Mouse (Mus musculus): ENCODE data around the gene Iqcf1.
"Not testable (repeated sequence)": the region's sequence is repeated elsewhere in the genome, so short reads cannot be mapped to it uniquely, and the experiment has no call there.

Iqcf1 gene

DNA sequence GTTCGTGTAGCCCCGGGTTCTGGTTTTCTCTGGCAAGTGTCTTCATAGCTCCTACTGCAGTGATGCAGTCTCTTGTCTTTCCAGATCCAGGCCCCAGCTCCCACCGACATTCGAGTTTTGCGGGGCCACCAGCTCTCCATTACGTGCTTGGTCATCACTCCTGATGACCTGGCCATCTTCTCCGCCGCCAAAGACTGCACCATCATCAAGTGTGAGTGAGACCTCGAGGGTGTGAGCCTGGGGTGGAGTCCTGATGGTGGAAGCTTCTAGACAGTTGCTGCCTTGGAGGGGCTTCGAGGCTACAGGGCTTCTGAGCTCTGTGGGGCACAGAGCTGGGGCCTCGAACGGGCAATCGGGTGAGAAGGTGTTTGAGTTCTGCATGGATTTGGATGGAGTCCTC, 18.1 kb upstream of the Iqcf1 start:
- DNase-seq (ENCODE audit: low spot score in 2 of 2), result no peak

DNA sequence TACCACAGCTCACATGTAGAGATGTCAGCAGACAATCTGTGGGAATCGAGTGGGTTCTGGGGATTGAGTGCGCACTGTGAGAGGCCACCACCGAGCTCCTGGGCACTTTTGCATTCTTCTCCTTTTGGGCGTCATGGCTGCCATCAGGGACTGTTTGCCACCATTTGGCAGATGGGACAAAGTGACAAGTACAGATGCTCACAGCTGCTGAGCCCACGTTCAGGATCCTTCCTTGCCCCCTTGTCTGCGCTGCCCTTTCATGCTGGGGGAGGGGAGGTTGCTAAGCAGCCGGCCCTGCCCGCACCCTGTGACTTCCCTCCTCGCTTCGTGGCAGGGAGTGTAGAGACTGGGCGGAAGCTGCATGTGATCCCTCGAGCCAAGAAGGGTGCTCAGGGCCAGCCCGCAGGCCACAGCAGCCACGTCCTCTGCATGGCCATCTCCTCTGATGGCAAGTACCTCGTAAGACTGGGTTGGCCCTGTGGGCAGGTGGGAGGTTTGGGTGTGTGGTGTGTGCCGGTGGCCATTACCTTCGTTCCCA, 17.1 kb upstream of the Iqcf1 start:
- no peak for DNase-seq (ENCODE audit: low spot score in 2 of 2)

DNA sequence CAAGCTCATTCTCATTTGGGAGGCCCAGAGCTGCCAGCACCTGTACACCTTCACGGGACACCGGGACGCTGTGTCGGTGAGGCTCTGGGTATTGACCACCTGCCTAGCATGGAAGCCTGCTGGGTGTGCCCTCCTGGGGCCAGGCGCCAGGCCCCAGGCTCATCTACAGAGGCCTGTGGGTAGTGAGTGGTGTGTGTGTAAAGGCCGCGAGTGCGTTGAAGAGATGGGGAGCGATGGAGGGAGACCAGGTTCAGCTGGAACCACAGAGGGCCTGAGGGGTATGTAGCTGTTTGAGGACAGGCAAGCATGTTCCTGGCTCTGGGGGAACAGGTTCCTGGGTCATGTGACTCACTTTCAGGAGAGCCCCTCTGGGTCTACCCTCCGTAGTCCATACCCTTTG, 16.6 kb upstream of the Iqcf1 start:
- no peak for DNase-seq (ENCODE audit: low spot score in 2 of 2)

DNA sequence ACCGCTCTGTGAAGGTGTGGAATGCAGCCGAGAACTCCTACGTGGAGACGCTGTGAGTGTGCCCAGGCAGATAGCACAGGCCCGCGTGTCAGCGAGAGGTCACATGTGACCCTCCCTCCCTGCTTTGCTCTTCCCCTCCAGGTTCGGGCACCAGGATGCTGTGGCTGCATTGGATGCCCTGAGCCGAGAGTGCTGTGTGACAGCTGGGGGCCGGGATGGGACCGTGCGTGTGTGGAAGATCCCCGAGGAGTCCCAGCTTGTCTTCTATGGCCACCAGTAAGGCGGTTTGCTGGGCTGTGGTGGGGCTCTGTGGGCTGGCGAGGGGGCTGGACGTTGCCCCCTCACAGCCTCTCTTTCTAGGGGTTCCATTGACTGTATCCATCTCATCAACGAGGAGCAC, 16.2 kb upstream of the Iqcf1 start:
- DNase-seq (ENCODE audit: low spot score in 2 of 2), result no peak

DNA sequence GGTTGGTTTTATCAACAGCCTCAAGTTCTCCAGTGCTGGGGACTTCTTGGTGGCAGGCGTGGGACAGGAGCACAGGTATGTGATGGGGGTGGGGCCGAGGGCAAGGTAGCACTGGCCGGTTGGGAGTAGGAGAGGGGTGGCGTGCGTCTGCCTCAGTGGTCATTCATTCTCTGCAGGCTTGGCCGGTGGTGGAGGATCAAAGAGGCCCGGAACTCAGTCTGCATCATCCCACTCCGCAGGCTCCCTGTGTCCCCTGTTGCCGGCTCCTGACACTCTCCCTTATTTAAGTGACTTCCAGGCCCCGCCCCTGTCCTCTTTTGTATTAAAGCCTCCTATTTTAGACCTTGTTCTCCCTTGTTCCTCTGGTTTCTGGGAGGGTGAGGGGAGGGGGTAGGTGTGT, 14.7 kb upstream of the Iqcf1 start:
- DNase-seq (ENCODE audit: low spot score in 2 of 2), result no peak

DNA sequence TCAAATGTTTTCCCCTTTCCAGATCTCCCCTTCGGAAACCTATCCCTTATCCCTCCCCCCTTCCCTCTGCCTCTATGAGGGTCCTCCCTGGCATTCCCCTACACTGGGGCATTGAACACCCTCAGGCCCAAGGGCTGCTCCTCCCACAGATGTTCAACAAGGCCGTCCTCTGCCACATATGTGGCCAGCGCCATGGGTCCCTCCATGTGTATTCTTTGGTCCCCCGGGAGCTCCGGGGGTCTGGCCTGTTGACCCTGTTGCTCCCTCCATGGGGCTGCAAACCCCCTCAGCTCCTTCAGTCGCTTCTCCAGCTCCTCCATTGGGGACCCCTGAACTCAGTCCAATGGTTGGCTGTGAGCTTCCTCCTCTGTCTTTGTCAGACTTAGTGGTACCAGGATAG, 12.2 kb upstream of the Iqcf1 start:
- not testable (repeated sequence) for DNase-seq (ENCODE audit: low spot score in 2 of 2)

DNA sequence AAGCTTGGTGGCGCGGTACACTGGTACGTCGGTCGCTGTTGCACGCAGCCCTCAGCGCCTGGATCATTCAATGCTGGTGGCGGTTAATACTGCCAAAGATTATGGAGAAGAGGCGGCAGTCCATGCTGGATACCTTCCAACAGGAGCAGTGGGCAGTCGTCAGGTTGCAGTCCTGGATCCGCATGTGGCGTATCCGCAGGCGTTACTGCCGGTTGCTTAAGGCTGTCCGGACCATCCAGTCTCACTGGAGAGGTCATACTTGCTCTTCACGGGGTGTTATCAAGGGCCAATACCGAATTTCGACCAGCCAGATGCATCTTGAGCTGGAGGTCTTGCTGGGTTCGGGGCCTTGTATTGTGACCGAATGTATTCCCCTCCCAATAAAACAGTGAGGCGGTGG, 2.1 kb downstream of the Iqcf1 start:
- no peak for DNase-seq (ENCODE audit: low spot score in 2 of 2)

DNA sequence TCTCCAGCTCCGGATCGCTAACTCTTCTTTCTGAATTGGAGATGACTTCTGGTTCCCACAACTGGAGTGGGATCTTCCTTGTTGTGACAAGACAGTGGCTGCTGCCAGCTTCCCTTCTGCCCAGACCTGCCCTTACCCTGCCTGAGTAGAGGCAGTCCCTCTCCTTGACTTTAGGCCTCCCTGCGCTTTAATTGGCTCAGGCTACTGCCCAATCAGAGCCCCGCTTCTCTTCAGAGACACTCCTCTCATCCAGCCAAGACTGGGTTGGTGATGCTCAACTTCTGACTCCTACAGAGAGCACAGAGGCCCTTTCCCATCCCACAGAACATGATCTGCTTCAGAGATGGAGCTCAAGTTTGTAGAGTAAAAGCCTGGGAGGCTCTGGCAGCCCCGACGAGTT, 4.5 kb downstream of the Iqcf1 start:
- no peak for DNase-seq (ENCODE audit: low spot score in 2 of 2)

DNA sequence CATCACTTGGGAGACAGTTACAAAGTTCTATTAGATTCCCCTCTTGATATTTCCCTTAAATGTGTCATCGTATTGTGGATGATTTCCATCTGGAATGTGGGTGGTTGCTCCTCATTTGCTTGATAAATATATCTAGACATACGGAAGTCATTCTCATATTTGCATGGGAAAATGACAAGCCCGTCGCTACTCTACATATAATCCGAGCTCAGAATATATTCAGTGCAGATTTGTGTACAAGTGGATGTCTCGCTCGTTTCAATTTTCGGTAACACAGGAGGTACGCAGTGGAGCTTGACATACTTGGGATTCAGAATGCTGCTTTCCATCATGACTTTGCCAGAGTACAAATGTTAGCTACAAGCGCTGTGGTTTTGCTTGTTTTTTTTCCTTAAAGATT, 9.6 kb downstream of the Iqcf1 start:
- no peak for DNase-seq (ENCODE audit: low spot score in 2 of 2)

DNA sequence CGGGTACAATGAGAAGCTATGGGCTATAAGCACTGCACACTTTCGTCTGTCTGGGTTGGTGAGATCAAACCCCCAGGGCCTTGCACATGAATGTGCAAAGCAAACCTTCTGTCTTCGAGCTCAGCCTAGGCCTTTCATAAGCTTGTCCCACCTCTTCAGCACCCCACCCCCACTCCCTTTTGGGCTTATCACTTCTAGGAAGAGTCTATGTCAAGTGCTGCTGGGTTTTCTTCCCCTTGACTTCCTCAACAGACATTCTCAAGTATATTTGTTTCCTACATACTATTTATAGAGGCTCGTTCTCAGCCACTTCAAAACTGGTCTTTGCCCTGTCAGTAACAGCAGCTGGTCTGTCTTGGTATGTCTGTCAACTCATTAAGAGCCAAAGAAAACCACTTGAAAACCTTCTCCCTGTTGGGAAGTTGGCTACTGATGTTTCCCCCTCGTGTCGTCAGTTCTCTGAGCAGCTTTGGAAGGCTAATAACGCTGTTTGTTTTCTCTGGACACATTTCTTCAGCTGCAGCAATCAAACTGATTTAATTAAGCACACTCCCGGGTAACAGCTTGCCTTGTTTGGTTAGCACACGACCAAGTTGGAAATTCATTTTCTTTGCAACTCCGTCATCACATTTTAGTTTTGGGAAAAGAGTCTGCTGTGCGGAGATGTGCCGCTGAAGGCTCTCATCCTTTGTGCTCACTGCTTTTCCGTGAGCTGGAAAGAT, 13.1 kb downstream of the Iqcf1 start:
- no peak for DNase-seq (ENCODE audit: low spot score in 2 of 2)

DNA sequence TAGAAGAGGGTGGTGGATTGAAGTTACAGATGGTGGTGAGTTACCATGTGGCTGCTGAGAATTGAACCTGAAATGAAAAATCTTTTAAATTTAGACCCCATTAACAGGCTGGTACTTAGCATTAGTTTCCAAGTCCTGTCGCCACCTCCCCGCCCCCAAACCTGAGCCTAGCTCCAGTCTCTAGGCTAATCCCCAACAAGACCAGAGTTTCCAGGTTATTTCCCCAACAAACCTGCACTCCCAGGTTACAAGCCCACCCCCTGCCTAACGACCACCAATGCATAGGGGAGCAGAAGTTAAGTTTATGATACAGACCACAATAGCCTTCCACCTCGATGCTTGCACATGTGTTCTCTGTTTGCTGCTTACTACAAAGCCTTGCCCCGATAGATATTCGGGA, 13.8 kb downstream of the Iqcf1 start:
- no peak for DNase-seq (ENCODE audit: low spot score in 2 of 2)

DNA sequence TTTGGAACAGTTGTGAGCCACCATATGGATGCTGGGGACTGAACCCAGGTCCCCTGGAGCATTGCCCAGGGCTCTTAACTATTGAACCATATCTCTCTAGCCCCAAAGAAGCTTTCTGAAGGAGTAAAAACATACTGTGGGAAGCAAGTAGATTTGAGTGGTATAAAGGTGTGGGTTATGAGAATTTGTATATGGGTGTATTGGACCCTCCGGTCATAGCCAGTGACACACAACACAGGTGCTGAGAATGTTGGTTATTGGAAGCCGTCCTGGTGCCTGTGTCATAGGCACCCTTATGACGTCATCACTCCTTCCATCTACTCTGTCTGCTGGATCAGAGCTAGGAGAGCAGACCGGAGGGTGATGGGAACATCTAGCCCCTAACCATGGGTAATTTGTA, 14.5 kb downstream of the Iqcf1 start, which contains the start of gene Iqcf5:
Iqcf5 (plus strand) TSS at position 301 of the 400 bp plus-strand sequence.
- no peak for DNase-seq (ENCODE audit: low spot score in 2 of 2)

DNA sequence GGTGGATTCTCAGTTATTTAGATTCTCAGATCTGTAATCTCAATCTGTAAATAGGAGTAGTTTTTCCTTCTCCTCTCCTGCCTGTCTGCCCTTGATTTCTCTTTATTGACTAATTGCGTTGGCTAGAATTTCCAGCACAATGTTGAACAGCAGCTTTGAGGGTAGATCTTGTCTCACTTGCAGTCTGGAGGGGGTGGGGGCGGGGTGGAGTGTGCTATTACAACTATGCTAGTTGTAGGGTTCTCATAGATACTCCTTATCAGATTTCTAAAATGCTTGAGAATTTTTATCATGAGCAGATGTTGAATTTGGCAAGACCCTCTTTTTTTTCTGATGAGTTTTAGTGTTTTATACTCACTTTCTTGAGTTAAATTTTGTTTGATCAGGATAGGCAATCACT, 19.7 kb downstream of the Iqcf1 start:
- no peak for DNase-seq (ENCODE audit: low spot score in 2 of 2)

DNA sequence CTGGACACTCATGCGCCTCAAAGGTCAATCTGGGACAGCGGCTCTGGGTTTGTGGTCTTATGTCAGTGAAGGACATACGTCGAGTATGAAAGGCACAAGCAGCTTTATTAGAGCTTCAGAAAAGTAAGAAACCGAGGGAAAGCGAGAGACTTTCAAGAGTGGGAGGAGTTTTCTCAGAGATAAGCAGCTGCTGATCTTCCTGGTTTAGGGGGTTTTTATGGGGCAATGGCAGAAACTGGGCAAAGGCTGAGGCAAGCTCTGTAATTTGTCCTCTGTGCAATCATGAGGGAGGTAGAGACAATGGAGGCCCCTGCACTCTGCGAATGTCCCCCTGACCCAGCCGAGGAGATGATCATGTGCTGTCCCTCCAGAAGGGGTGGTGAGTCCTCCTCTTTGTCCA, 20.1 kb downstream of the Iqcf1 start:
- no peak for DNase-seq (ENCODE audit: low spot score in 2 of 2)

DNA sequence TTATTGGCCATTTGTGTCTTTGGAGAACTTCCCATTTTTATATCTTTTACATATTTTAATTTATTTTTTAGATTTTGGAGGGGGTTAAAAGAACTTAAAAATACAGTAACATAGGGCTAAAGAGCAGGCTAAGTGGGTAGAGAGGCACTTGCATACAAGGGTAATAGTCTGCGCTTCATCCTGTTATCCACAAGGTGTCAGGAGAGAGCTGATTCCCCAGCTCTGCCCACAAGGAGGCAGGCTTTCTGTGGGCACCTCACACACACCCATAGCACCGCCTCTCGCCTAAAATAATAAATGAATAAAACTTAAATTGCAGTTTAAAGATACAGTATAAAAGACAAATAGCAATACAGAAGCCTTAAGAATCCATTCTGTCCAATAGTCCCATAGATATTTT, 32.1 kb downstream of the Iqcf1 start:
- DNase-seq (ENCODE audit: low spot score in 2 of 2), result no peak

DNA sequence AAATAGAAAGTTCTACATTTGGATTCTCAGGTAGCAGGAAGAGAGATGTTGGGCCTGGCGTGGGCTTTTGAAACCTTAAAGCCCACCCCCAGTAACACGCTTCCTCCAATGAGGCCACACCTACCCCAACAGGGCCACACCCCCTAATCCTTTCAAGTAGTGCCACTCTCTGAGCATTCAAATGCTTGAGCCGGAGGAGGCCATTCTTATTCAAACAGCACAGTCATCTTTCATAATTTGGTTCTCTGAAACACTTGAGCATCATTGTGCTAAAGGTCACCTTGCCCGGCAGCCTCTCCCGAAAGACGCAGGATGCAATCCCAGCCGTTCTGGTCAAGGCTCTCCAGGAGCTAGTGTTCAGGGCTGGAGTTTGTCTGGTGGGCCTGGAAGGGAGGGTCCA, 34.5 kb downstream of the Iqcf1 start:
- DNase-seq (ENCODE audit: low spot score in 2 of 2), result no peak

DNA sequence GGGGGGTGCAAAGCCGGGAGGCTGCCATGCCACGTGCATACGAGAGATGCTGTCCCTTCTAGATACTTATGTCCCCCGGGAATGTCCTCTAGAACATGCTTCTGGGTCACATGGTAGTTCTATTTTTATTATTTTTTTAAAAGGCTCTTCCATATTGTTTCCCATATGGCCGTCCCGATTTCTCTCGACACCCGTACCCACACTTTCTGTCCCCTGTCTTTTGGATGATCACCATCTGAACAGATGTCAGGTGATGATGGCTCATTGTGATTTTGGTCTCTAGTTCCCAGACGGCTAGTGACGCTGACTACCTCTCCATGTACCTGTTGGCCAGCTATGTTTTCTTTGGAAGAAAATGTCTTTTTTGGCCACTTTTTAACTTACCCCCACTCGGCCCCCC, 35.2 kb downstream of the Iqcf1 start:
- no peak for DNase-seq (ENCODE audit: low spot score in 2 of 2)
